Mouse (Mus musculus): ENCODE measurements at regions not wholly inside any gene's neighbourhood (a gene's known extent, or its start where the extent isn't known, plus 50 kb on each side); places are given as distances from the start of the nearest gene placed in this dataset.
"Not testable (repeated sequence)": the region's sequence is repeated elsewhere in the genome, so short reads cannot be mapped to it uniquely, and the experiment has no call there.

DNA sequence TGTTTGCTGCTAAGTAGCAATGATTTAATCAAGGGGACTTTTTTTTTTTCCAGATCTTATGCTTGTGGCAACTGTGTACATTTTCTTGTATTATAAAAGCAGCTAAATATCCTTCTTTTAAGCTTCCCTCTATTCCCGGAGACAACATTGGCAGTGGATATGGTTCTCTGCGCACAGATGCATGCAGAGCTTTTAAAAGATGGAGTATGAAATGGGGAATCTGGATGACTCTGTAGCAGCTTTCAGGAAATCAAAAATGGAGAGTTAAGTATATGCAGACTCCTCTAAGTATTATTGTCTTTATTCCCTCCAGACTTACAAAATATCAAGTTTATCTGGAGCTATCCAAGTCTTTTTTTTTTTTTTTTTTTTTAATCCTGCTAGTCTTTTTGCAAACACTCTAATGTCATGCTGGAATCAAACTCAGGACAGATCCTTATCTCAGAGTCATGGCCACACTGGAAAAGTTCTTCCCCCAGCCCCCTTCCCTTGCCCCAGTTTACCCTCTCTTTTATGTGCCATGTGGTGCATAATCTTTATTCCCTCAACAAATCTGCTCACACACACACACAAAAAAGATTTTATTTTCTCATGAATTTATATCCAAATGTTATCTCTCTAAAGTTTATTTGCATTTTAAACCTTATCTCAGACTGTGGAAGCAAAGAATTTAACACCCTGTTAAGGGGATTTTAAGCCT lies 1080.3 kb upstream of the Cdh6 start:
- DNase-seq, result no peak

DNA sequence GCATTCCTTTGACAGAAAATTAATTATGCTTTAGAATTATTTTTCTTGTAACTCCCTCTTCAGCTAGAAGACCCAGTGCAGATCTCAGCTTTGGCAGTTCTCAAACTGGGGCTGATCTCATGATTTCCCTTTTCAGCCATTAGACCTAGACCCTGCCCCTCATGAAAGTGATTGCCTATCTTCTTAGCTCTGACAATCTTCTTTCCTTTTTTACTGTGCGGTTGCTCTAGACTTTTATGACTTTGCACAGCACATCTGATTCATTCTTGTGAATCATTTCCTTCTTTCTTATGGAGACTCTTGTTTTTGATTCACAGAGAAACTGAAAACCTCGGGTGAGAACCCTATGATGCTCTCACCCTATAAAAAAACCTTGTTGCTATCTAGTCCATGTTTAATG lies 1078.3 kb upstream of the Cdh6 start:
- no peak for DNase-seq

DNA sequence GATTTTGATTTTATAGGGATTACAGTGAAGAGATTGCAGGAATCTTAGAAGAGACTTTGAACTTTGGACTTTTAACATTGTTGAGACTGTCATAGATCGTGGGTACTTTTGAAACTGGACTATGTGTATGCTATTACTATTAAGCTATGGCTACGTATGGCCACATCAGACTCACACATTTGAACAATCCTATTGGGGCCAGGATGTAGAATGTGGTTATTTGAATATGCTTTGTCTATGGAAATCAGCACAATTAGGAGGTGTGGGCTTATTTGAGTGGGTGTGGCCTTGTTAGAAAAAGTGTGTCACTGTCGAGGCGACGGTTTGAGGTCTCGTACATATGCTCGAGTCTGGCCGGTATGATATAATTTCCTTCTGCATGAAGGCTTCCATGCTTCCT lies 1041.8 kb upstream of the Cdh6 start:
- no peak for DNase-seq

DNA sequence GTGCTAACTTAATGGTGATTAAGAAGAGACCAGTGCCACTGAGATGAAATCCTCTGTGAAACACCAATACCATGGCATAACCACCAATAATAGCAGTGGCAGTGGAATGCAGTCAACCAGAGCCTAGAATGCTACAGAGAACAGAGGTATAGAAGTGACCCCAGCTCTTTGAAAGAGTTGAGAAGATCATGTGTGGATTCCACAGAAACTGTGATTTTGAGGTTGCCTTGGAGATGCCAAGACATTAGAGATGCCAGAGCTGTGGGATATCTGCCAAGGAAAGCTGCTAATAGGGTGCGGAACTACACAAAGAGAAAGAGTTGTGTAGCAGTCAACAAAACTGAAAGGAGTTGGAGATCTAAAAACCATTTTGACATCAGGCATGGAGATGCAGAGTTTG lies 1041.3 kb upstream of the Cdh6 start:
- DNase-seq, result no peak

DNA sequence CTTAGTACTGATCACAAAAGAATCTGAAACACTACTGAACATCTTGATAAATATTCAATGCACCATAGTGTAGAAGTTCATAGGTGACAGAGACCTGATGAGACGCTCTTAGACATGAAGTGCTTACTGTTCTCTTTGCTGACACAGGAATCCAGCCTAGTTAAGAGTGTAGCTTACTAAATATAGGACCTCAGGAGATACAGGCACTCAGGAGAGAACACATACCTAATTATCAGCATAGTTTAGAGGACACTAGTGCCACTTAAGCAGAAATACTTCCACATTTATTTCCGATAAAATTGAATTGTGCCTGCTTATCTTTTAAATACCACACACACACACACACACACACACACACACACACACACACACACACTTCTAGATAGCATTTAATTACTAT lies 1004.0 kb upstream of the Cdh6 start:
- no peak for DNase-seq

DNA sequence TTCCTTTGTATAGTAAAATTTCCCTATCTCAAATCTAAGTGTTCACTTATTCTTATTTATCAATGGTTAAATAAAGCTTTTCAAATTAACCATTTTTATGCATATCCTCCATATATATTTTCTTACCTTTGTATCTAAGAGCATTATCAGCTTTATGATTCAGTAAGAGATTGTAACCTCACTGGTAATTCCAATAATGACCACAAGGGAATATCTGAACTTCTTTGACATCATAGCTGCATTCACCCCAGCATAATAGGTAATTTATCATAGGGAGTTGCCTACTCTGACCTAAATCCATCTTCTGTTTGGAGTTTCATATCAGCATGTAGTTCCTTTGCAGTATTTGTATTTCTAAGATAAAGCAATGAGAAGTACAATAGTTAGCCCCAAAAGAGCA lies 963.9 kb upstream of the Cdh6 start:
- DNase-seq, result no peak

DNA sequence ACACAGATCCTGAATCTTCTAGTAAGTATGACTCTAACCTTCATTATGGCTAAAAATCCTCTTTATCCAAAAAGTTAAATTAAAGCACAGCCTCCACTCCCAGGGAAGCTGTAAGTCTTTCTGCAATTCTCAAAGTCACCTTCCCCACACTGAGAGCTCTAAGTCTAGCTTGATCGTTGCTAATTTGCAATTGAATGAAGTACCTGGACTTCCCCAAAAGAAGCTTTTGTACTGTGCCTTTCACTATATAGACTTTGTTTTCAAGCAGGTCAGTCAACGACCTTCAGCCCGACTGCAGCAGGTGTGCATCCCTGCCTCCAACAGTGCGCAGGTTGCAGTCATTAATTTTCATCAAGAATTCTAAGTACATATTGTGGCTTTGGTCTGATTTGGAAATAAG lies 950.4 kb upstream of the Cdh6 start:
- DNase-seq, result no peak

DNA sequence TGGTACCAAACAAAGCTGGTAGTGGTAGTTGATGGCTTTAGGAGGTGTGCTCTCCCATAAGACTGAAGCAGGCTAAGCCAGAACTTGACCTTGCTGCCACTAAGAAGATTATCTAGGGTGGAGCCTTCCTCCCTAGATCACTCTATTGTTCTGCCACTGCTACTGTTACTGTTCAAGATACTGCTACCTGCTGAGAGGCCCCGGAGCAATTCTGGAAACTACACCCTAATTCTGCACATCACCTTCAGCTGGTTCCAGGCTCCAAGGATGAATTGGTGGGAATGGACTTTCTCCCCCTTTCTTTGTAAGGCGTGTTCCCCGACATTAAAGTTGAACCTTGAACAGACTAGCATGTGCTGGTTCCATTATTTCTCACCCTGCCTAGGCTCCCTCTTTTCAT lies 944.8 kb upstream of the Cdh6 start:
- DNase-seq, result not testable (repeated sequence)

DNA sequence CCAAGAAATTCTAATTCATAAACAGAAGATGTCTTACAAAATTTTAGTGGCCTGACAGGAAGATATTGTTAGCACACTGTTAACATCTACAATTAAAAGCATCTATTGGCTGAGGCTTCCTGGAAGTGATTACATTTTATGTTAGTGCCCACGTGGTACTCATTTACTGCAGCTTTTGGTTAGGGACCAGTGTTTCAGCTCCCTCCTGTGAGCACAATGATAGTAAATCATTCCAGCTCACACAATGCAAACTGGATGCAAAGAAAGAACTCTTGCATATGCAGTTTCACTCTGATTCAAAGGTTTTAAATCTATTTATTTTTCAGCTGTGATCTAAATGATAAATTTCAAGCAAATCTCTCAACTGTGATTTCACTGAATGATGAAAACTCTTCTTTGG lies 928.3 kb upstream of the Cdh6 start:
- no peak for DNase-seq

DNA sequence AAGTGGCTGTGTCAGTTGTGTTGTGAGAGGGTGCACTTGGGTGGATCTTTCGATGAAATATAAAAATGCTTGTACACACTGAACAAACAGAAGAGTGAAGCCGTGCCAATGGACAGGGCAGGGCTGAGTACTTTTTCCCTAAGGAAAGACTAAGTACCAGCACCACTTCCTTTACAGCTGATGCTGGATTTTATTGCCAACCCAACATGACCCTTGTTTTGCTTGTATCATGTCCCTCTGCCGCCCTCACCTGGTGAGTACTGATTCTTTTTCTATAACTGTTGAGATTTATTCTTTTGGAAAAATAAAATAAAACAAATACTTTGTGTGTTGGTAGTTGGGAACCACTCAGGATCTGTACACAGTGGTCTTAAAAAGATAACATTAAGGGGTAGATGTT lies 878.4 kb upstream of the Cdh6 start:
- peak; percentile 18 for DNase-seq

All from retina, postnatal 1 day (tissue).